Mouse (Mus musculus): ENCODE measurements around the gene Cbx1.
A peak's percentile ranks its signal among the peaks of the same experiment; 100 is the strongest.

The Cbx1 gene

GRCm38 (mm10) chr11:96815895-96816294 is 27.0 kb downstream of the Cbx1 start:
- no peak for DNase-seq (ENCODE audit: low read depth, low spot score)

- DNase-seq (ENCODE audit: low read depth, low spot score): no peak
Observed at GRCm38 (mm10) chr11:96816494-96816893, 27.6 kb downstream of the Cbx1 start.

GRCm38 (mm10) chr11:96816979-96817378 is 28.1 kb downstream of the Cbx1 start:
- no peak for DNase-seq (ENCODE audit: low read depth, low spot score)

- no peak for DNase-seq (ENCODE audit: low read depth, low spot score)
Observed at GRCm38 (mm10) chr11:96818128-96818710, 29.3 kb downstream of the Cbx1 start.

- no peak for DNase-seq (ENCODE audit: low read depth, low spot score)
Observed at GRCm38 (mm10) chr11:96821956-96822355, 33.0 kb downstream of the Cbx1 start.

- DNase-seq (ENCODE audit: low read depth, low spot score): no peak
Observed at GRCm38 (mm10) chr11:96822675-96823470, 33.9 kb downstream of the Cbx1 start.

- DNase-seq (ENCODE audit: low read depth, low spot score): no peak
Observed at GRCm38 (mm10) chr11:96823471-96823837, 34.5 kb downstream of the Cbx1 start.

GRCm38 (mm10) chr11:96823880-96824782 is 35.2 kb downstream of the Cbx1 start:
- DNase-seq (ENCODE audit: low read depth, low spot score): peak; percentile 84

- peak; percentile 67 for DNase-seq (ENCODE audit: low read depth, low spot score)
Observed at GRCm38 (mm10) chr11:96824783-96825495, 36.0 kb downstream of the Cbx1 start.

GRCm38 (mm10) chr11:96826481-96826880 is 37.6 kb downstream of the Cbx1 start:
- DNase-seq (ENCODE audit: low read depth, low spot score): no peak

GRCm38 (mm10) chr11:96827062-96827581 is 38.2 kb downstream of the Cbx1 start:
- DNase-seq (ENCODE audit: low read depth, low spot score): no peak

- no peak for DNase-seq (ENCODE audit: low read depth, low spot score)
Observed at GRCm38 (mm10) chr11:96827917-96828316, 39.0 kb downstream of the Cbx1 start.

GRCm38 (mm10) chr11:96828881-96829280 is 40.0 kb downstream of the Cbx1 start:
- no peak for DNase-seq (ENCODE audit: low read depth, low spot score)

GRCm38 (mm10) chr11:96829403-96829812 is 40.5 kb downstream of the Cbx1 start:
- no peak for DNase-seq (ENCODE audit: low read depth, low spot score)

- peak; percentile 97 for DNase-seq (ENCODE audit: low read depth, low spot score)
Observed at GRCm38 (mm10) chr11:96829813-96830538, 41.0 kb downstream of the Cbx1 start, which contains the start of gene Nfe2l1. Nfe2l1 (minus strand) TSS chr11:96829968.

GRCm38 (mm10) chr11:96830539-96831216 is 41.8 kb downstream of the Cbx1 start:
- no peak for DNase-seq (ENCODE audit: low read depth, low spot score)

- no peak for DNase-seq (ENCODE audit: low read depth, low spot score)
Observed at GRCm38 (mm10) chr11:96831516-96831915, 42.6 kb downstream of the Cbx1 start.

- no peak for DNase-seq (ENCODE audit: low read depth, low spot score)
Observed at GRCm38 (mm10) chr11:96832541-96832940, 43.6 kb downstream of the Cbx1 start.

- no peak for DNase-seq (ENCODE audit: low read depth, low spot score)
Observed at GRCm38 (mm10) chr11:96832973-96833372, 44.0 kb downstream of the Cbx1 start.

GRCm38 (mm10) chr11:96834127-96834526 is 45.2 kb downstream of the Cbx1 start:
- DNase-seq (ENCODE audit: low read depth, low spot score): no peak

Data from retina, postnatal 7 days (tissue).